Mouse (Mus musculus) midbrain, embryonic 10.5 days (tissue): ENCODE results near the gene Snai1. TPM values are rescaled to one million over a fixed set of nuclear protein-coding genes. Genes with fewer than 3 reads are reported as not detected.
A peak's percentile ranks its signal among the peaks of the same experiment; 100 is the strongest.

Source experiments
- DNase-seq: peaks from one replicate; pipeline ENCODE4 v3.0.0-alpha.2; 2017; ENCODE audit warnings: low spot score
- H3K27ac ChIP-seq: fragments of 300-500 bp; sonication (generic); replicated peaks from 2 replicates; pipeline ENCODE4 v1.5.1; 2016; ENCODE audit warnings: mild to moderate bottlenecking
- H3K27me3 ChIP-seq: fragments of 300-500 bp; sonication (generic); 2 replicates; pipeline ENCODE4 v1.6.1; 2016; ENCODE audit warnings: low read depth, mild to moderate bottlenecking; ENCODE audit not compliant: poor library complexity, severe bottlenecking
- H3K36me3 ChIP-seq: fragments of 300-500 bp; sonication (generic); 2 replicates; pipeline ENCODE4 v1.6.1; 2016; ENCODE audit warnings: mild to moderate bottlenecking, moderate library complexity
- H3K4me1 ChIP-seq: fragments of 300-500 bp; sonication (generic); 2 replicates; pipeline ENCODE4 v1.6.1; 2016
- H3K4me3 ChIP-seq: fragments of 300-500 bp; sonication (generic); 2 replicates; pipeline ENCODE4 v1.5.1; 2016; ENCODE audit warnings: mild to moderate bottlenecking, moderate library complexity
- H3K9me3 ChIP-seq: fragments of 300-500 bp; sonication (generic); replicated peaks from 2 replicates; pipeline ENCODE4 v1.6.1; 2016; ENCODE audit warnings: mild to moderate bottlenecking
- WGBS: fragments of 180-500 bp; shearing (Covaris S2); methylation state at CpG from one replicate; pipeline ENCODE4 v1.1.7; 2016; 5-methylcytosine and 5-hydroxymethylcytosine counted together
- polyA plus RNA-seq: library from polyadenylated mRNA; unstranded; fragments of >200 nt; fragmentation: Nextera tagmentation; extraction: Ambion mirVana; gene quantifications from 2 replicates; pipeline ENCODE4 v1.2.1, GENCODE M21; 2016

The Snai1 gene
- polyA plus RNA-seq, 1 experiment from 2014 or later, result 36.1 TPM

- 56% methylated on average over 10 of the region's 10 CpGs for WGBS
- peak overlapping the region; percentile 61 for H3K27ac ChIP-seq
- H3K36me3 ChIP-seq, result no peaks in the 10 kb centered on the region
- peaks cover 51% of the 10 kb centered on the region for H3K4me1 ChIP-seq
- H3K4me3 ChIP-seq, result no peak overlapping the region
- DNase-seq, result no peak
- H3K9me3 ChIP-seq, result no peaks in the 10 kb centered on the region
- H3K27me3 ChIP-seq, result no peaks in the 10 kb centered on the region
Observed at GRCm38 (mm10) chr2:167583161-167583952, 45.4 kb downstream of the Snai1 start.

- H3K9me3 ChIP-seq, result no peaks in the 10 kb centered on the region
- H3K4me1 ChIP-seq, result peaks cover 55% of the 10 kb centered on the region
- H3K36me3 ChIP-seq, result no peaks in the 10 kb centered on the region
- WGBS, result 85% methylated on average over 2 of the region's 2 CpGs
- H3K27ac ChIP-seq, result peak overlapping the region; percentile 70; the same call in 1 of the 2 replicates
- H3K4me3 ChIP-seq, result no peak overlapping the region
- no peak for DNase-seq
- peaks cover 4% of the 10 kb centered on the region; the same call in 1 of the 2 replicates for H3K27me3 ChIP-seq
Observed at GRCm38 (mm10) chr2:167585273-167585672, 47.3 kb downstream of the Snai1 start.

- no peak overlapping the region for H3K4me3 ChIP-seq
- H3K9me3 ChIP-seq, result no peaks in the 10 kb centered on the region
- 13% methylated on average over 8 of the region's 8 CpGs for WGBS
- peak; percentile 39 for DNase-seq
- peaks cover 55% of the 10 kb centered on the region for H3K4me1 ChIP-seq
- no peaks in the 10 kb centered on the region for H3K36me3 ChIP-seq
- peaks cover 4% of the 10 kb centered on the region; the same call in 1 of the 2 replicates for H3K27me3 ChIP-seq
- H3K27ac ChIP-seq, result peak overlapping the region; percentile 70
Observed at GRCm38 (mm10) chr2:167586041-167586440, 48.0 kb downstream of the Snai1 start.

- no peak for DNase-seq
- peaks cover 55% of the 10 kb centered on the region for H3K4me1 ChIP-seq
- peak overlapping the region; percentile 53 for H3K27ac ChIP-seq
- H3K36me3 ChIP-seq, result no peaks in the 10 kb centered on the region
- H3K9me3 ChIP-seq, result no peaks in the 10 kb centered on the region
- 28% methylated on average over 9 of the region's 9 CpGs for WGBS
- H3K4me3 ChIP-seq, result no peak overlapping the region
- H3K27me3 ChIP-seq, result peaks cover 4% of the 10 kb centered on the region; the same call in 1 of the 2 replicates
Observed at GRCm38 (mm10) chr2:167586976-167587375, 49.0 kb downstream of the Snai1 start.

GRCm38 (mm10) chr2:167588774-167589577 is 51.0 kb downstream of the Snai1 start:
- Histone ChIP-seq H3K9me3 (no peaks in the 10 kb centered on the region), H3K4me3 (peak overlapping the region; percentile 40), H3K36me3 (no peaks in the 10 kb centered on the region), H3K27me3 (peaks cover 4% of the 10 kb centered on the region; the same call in 1 of the 2 replicates), H3K27ac (peak overlapping the region; percentile 55), H3K4me1 (peaks cover 40% of the 10 kb centered on the region)
- DNase-seq, result peak; percentile 40
- 12% methylated on average over 21 of the region's 21 CpGs for WGBS

Other genes starting within 250 kb of the Snai1 start
- 9.1 and 9.9 TPM in 2 replicates for gene B4galt5, start 189.0 kb upstream of the Snai1 start, polyA plus RNA-seq
- gene Slc9a8, start 116.5 kb upstream of the Snai1 start, polyA plus RNA-seq, result 21.6 and 25.6 TPM in 2 replicates
- 139 and 154 TPM in 2 replicates for gene Rnf114, start 45.5 kb upstream of the Snai1 start, polyA plus RNA-seq
- 19.1 and 23.5 TPM in 2 replicates for gene Spata2, start 45.3 kb upstream of the Snai1 start, polyA plus RNA-seq
- gene Ube2v1, start 93.9 kb downstream of the Snai1 start, polyA plus RNA-seq, result 410 and 413 TPM in 2 replicates
- 2.4 and 3.6 TPM in 2 replicates for gene Gm20431, start 123.3 kb downstream of the Snai1 start, polyA plus RNA-seq
- 0.30 and 0.48 TPM in 2 replicates for gene Cebpb, start 150.7 kb downstream of the Snai1 start, polyA plus RNA-seq
- gene Tmem189, start 151.6 kb downstream of the Snai1 start, polyA plus RNA-seq, result 35.7 and 35.8 TPM in 2 replicates